ENCODE assay signal across 17 mouse cellular contexts in the genomic region with DNA sequence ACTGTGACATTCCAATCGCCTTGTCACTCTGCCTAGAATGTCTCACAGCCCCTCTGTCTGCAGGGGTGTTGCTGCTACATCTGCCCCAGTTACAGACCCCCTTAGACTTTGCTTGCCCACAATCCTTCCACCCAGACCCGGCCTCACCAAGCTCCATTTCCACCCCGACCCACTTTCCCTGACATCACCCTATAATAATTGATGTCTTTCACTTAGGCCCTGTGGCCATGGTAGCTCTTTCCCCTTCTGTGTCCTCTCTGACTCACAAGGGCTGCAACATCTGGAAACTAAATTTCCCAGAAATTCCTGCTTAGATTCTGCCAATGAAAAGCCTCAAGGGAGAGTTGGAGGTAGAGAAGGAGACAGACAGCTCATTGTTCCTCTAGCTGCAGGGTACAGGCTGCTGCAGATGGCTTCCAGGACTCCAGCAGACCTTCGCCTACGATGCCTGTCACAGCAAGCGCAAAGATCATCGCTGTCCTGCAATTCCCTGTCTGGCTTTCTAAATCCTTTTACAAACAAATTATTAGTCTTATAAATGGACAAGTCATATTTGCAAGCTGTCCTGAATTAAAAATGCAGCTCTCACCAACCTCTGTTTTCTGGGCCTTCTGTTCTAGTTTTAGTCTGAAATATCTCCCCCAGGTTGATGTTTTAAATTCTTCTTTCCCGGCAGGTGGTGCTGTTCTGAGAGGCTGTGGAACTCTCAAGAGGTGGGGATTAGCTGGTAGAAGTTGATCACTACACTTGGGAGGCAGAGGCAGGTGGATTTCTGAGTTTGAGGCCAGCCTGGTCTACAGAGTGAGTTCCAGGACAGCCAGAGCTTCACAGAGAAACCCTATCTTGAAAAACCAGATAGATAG.
DNase-seq lines count a peak whose midpoint lies in the region; ATAC-seq and TF ChIP-seq lines count a peak whose summit lies in the region.
"Had no signal": no experiment of that assay in that cellular context is flagged by ENCODE, and none has a peak within 500 bp of the region (broad histone marks: within the 10 kb centered on the region; RNA-seq: fewer than 3 reads in every experiment).

No protein-coding gene starts in this region.

- H3K27ac ChIP-seq in heart, postnatal 0 days (ENCODE audit: low read depth): no peak overlapping the region
- peak overlapping the region; percentile 56 for H3K27ac ChIP-seq in embryonic facial prominence, embryonic 14.5 days (replicated peaks; ENCODE audit: low read depth, low read length)
- peak overlapping the region; percentile 52 for H3K27ac ChIP-seq in limb, embryonic 14.5 days (replicated peaks; ENCODE audit: low read depth, low read length)
- H3K27ac ChIP-seq: liver, embryonic 12.5 days; neural tube, embryonic 12.5 days had no signal

- no peak overlapping the region for H3K9ac ChIP-seq in heart, postnatal 0 days (replicated peaks; ENCODE audit: low read depth, low read length)
- no peak overlapping the region for H3K9ac ChIP-seq in embryonic facial prominence, embryonic 14.5 days (ENCODE audit: low read depth, low read length)
- no peak overlapping the region for H3K9ac ChIP-seq in limb, embryonic 14.5 days (ENCODE audit: low read depth, low read length, severe bottlenecking)
- H3K9ac ChIP-seq: liver, embryonic 12.5 days; neural tube, embryonic 12.5 days had no signal

- 0 out of 2 replicates have a peak, but pooled peaks have one; percentile 24 for ATAC-seq in heart, postnatal 0 days (ENCODE audit: insufficient read depth, low read depth)
- no peak for ATAC-seq in embryonic facial prominence, embryonic 14.5 days (ENCODE audit: low read depth)
- peak; percentile 57 for ATAC-seq in limb, embryonic 14.5 days (ENCODE audit: low FRiP score, low read depth)
- no peak for ATAC-seq in erythroid progenitor cell, adult 5-6 weeks (replicated peaks; ENCODE audit: low FRiP score, poor library complexity, severe bottlenecking)
- ATAC-seq: activated CD4-positive, CD25-positive, alpha-beta regulatory T cell, adult 4 months; inflammation-experienced regulatory T-cells, adult 6 months; liver, embryonic 12.5 days had no signal

- no peak overlapping the region for H3K4me3 ChIP-seq in heart, postnatal 0 days (ENCODE audit: low read depth, low read length)
- H3K4me3 ChIP-seq in embryonic facial prominence, embryonic 14.5 days (ENCODE audit: low read depth, low read length): no peak overlapping the region
- no peak overlapping the region for H3K4me3 ChIP-seq in limb, embryonic 14.5 days (replicated peaks; ENCODE audit: low read length)
- H3K4me3 ChIP-seq: erythroblast, embryonic 14.5 days; liver, embryonic 12.5 days; neural tube, embryonic 12.5 days had no signal

- WGBS in heart, postnatal 0 days: 68% methylated on average over 8 of the region's 8 CpGs
- WGBS in embryonic facial prominence, embryonic 14.5 days: 35% methylated on average over 8 of the region's 8 CpGs
- WGBS in limb, embryonic 14.5 days: 34% methylated on average over 8 of the region's 8 CpGs

- H3K36me3 ChIP-seq in heart, postnatal 0 days (replicated peaks; ENCODE audit: control insufficient read depth, insufficient read depth, low read length): no peaks in the 10 kb centered on the region
- no peaks in the 10 kb centered on the region for H3K36me3 ChIP-seq in embryonic facial prominence, embryonic 14.5 days (ENCODE audit: control insufficient read depth, insufficient read depth, low read length)
- H3K36me3 ChIP-seq in limb, embryonic 14.5 days (ENCODE audit: control insufficient read depth, insufficient read depth, low read length): no peaks in the 10 kb centered on the region
- H3K36me3 ChIP-seq: liver, embryonic 12.5 days; neural tube, embryonic 12.5 days had no signal

- H3K27me3 ChIP-seq in heart, postnatal 0 days (ENCODE audit: control insufficient read depth, insufficient read depth, low read length): no peaks in the 10 kb centered on the region
- H3K27me3 ChIP-seq in embryonic facial prominence, embryonic 14.5 days (replicated peaks; ENCODE audit: control insufficient read depth, insufficient read depth, low read length): no peaks in the 10 kb centered on the region
- no peaks in the 10 kb centered on the region for H3K27me3 ChIP-seq in limb, embryonic 14.5 days (ENCODE audit: control insufficient read depth, insufficient read depth, low read length)
- H3K27me3 ChIP-seq: liver, embryonic 12.5 days; neural tube, embryonic 12.5 days had no signal

- no peak for TF ChIP-seq EP300 in heart, postnatal 0 days (IDR thresholded peaks at IDR 0.05; ENCODE audit: low read depth)

- H3K4me1 ChIP-seq in heart, postnatal 0 days (ENCODE audit: control insufficient read depth, insufficient read depth): no peaks in the 10 kb centered on the region
- peaks cover 27% of the 10 kb centered on the region for H3K4me1 ChIP-seq in embryonic facial prominence, embryonic 14.5 days (ENCODE audit: control insufficient read depth, insufficient read depth, low read length)
- H3K4me1 ChIP-seq in limb, embryonic 14.5 days (ENCODE audit: control insufficient read depth, insufficient read depth, low read length): peaks cover 41% of the 10 kb centered on the region
- H3K4me1 ChIP-seq: liver, embryonic 12.5 days; neural tube, embryonic 12.5 days had no signal

- no peaks in the 10 kb centered on the region for H3K9me3 ChIP-seq in heart, postnatal 0 days (replicated peaks; ENCODE audit: control insufficient read depth, low read length)
- H3K9me3 ChIP-seq in embryonic facial prominence, embryonic 14.5 days (ENCODE audit: control insufficient read depth, low read length): no peaks in the 10 kb centered on the region
- no peaks in the 10 kb centered on the region for H3K9me3 ChIP-seq in limb, embryonic 14.5 days (ENCODE audit: control insufficient read depth, low read length)
- H3K9me3 ChIP-seq: liver, embryonic 12.5 days; neural tube, embryonic 12.5 days had no signal

- no peak for TF ChIP-seq POLR2A in limb, embryonic 14.5 days (IDR thresholded peaks at IDR 0.05; ENCODE audit: borderline replicate concordance, extremely low read depth, insufficient read depth, insufficient read length)

- DNase-seq in heart, postnatal 0 days (ENCODE audit: low spot score): no peak
- no peak for DNase-seq in heart, postnatal 4 days
- DNase-seq in NIH3T3 (ENCODE audit: low read depth): peak; percentile 86
- no peak for DNase-seq in embryonic facial prominence, embryonic 14.5 days (ENCODE audit: low spot score)
- peak; percentile 62 for DNase-seq in limb, embryonic 14.5 days (ENCODE audit: low spot score)
- no peak for DNase-seq in cerebellum, adult 9-11 months
- DNase-seq: cerebellum, adult 8-10 months; kidney, postnatal 10 days; lung, postnatal 10 days; midbrain, embryonic 14.5 days; right cerebral cortex, adult 18-20 months had no signal

- TF ChIP-seq CTCF in heart, postnatal 0 days (IDR thresholded peaks at IDR 0.05; ENCODE audit: low read depth): no peak

- H3K4me2 ChIP-seq in heart, postnatal 0 days (ENCODE audit: low read depth, low read length): no peak overlapping the region
- H3K4me2 ChIP-seq in embryonic facial prominence, embryonic 14.5 days (ENCODE audit: low read depth, low read length): no peak overlapping the region
- H3K4me2 ChIP-seq in limb, embryonic 14.5 days (replicated peaks; ENCODE audit: low read depth, low read length, severe bottlenecking): no peak overlapping the region
- H3K4me2 ChIP-seq: liver, embryonic 12.5 days; neural tube, embryonic 12.5 days had no signal

Comparison
In these comparisons a context has a peak if more than half of its experiments do, and no peak if none do; other contexts are left out.
1. ATAC-seq: peak in heart, postnatal 0 days (single experiment) and limb, embryonic 14.5 days (single experiment); none in embryonic facial prominence, embryonic 14.5 days (single experiment) and erythroid progenitor cell, adult 5-6 weeks (single experiment).
2. DNase-seq: peak in NIH3T3 (single experiment) and limb, embryonic 14.5 days (single experiment); none in heart, postnatal 0 days (single experiment), heart, postnatal 4 days (single experiment), embryonic facial prominence, embryonic 14.5 days (single experiment) and cerebellum, adult 9-11 months (single experiment).